Mouse (Mus musculus) splenic B cell, adult 2 months (primary cell): ENCODE data around the gene Ephb2.

ENCODE experiments used
- DNase-seq: peaks from one replicate; pipeline ENCODE4 v3.0.0-alpha.2; 2011; ENCODE audit warnings: low read depth, low spot score
- H3K27me3 ChIP-seq: 2 replicates; pipeline ENCODE4 v1.6.1; 2012; ENCODE audit warnings: mild to moderate bottlenecking, low read length, moderate library complexity, mixed read lengths; ENCODE audit not compliant: control insufficient read depth, poor library complexity, insufficient read depth, severe bottlenecking
- H3K36me3 ChIP-seq: 2 replicates; pipeline ENCODE4 v1.6.1; 2012; ENCODE audit warnings: mild to moderate bottlenecking, low read length, moderate library complexity, mixed read lengths; ENCODE audit not compliant: control insufficient read depth, poor library complexity, insufficient read depth, severe bottlenecking

Ephb2 gene

DNA sequence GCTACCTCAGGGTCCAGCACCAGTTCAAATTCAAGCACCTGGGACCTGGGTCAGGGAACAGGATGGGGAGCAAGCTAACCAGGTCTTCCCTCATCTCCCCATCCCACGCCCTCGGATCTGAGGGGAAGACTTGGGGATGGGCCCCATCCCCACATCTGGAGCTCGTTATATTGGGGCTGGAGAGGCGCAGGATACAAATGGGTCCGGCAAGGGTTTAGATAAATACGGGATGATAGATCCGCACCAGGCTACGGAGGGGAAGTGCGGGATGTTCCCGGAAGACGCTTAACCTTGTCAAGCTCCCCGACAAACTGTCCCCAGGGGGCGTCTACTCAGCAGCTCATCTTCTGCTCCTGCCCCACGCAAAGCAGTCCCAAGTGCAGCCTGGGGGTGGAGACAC lies 35.4 kb downstream of the Ephb2 start:
- H3K27me3 ChIP-seq = no peaks in the 10 kb centered on the region
- no peak for DNase-seq

DNA sequence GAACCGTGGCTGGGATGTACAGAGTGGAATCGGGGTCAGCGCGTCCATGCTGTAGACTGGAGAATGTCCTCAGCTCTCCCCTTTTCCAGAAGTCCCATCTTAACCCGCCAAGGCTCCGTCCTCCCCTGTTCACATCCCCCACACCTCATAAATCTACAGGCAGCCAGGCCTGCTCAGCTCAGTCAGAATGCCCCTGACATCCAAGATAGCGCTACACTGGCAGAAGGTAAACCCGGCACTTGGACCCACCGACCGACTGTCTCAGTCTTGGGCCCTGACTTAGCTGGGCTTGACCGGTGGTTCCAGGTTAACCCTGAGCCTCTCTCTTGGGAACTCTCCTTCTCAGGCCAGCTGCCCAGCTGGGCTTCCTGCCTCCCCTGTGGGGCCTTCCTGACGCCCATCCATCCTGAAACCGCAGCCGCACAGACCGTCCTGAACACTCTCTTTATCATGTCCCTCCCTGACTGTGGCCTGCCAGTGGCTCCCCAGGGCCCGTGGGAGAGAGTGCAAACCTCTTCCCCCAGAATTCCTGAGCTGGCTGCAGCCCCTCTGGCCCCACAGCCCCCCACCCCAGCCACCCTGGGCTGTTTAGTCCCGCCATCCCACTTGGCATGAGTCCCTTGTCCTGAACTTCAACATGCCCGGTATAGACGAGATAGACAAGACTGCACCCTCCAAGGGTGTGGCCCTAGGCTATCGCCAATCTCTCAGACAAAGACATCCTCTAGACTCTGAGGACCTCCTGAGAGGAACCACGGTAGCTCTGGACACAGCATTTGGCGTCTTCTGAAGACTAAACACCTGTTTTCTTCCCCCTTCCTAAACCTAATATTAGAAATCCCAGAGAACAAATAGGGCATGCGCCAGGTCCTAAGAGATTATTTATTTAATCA lies 37.9 kb downstream of the Ephb2 start:
- no peaks in the 10 kb centered on the region for H3K27me3 ChIP-seq
- H3K36me3 ChIP-seq = no peaks in the 10 kb centered on the region
- no peak for DNase-seq

More for the DNA sequence above, 35.4 kb downstream of the Ephb2 start:
- H3K36me3 ChIP-seq = no peaks in the 10 kb centered on the region

DNA sequence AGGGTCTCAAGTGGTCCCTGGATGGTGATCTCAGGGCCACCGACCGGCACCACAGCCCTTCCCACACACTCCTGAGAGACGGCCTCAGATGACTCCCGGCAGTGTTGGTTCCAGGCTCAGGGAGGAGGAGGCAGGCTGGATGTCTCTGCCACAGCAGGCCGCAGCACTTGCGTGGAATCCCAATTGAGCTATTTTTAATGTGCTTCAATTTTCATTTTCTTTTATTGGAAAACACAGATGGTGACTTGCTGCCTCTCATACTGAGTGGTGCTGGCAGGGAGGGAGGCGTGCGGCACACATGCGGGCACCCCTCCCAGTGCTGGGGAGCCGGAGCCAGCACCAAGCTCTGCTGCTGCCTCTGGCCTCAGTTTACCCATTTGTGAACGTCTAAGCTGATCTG lies 42.5 kb downstream of the Ephb2 start:
- DNase-seq = no peak
- H3K36me3 ChIP-seq = no peaks in the 10 kb centered on the region
- H3K27me3 ChIP-seq = no peaks in the 10 kb centered on the region

DNA sequence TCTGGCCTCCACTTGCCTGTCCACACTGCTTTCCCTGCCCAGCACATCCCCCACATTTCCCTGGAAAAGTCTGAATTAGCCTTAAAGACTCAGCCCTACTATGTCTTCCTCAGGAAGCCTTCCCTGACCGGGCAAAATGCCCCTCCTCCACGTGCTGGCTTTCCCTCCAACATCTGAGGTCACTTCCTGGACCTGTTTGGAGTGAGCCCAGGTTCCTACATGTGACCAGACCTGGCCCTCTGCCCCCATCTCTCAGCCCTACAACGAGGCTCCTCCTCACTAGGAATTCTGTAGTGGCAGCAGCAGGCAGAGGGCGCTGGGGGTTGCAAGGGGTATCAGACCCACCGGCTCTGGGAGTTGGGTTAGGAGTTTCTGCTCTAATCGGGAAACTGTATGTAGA lies 46.0 kb downstream of the Ephb2 start:
- no peak for DNase-seq
- Histone ChIP-seq H3K36me3 (no peaks in the 10 kb centered on the region), H3K27me3 (no peaks in the 10 kb centered on the region)

DNA sequence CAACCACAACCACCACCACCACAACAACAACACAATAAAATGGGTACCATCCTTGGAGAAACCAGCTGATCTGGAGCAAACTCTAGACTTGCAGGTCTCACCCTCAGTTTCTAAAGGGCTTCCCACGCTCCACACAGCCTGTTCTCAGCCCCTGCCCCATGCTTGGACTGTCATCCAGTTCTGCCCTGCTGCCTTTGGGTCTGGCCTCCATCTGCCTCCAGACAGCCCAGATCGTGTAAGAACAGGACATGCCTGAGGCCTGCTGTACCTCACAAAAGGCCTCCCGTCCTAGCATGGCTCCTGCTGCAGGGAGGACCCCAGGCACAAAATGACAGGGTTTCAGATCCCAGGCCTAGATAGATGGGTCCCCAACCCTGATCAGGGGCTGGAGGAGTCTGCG lies 48.4 kb downstream of the Ephb2 start:
- no peak for DNase-seq

DNA sequence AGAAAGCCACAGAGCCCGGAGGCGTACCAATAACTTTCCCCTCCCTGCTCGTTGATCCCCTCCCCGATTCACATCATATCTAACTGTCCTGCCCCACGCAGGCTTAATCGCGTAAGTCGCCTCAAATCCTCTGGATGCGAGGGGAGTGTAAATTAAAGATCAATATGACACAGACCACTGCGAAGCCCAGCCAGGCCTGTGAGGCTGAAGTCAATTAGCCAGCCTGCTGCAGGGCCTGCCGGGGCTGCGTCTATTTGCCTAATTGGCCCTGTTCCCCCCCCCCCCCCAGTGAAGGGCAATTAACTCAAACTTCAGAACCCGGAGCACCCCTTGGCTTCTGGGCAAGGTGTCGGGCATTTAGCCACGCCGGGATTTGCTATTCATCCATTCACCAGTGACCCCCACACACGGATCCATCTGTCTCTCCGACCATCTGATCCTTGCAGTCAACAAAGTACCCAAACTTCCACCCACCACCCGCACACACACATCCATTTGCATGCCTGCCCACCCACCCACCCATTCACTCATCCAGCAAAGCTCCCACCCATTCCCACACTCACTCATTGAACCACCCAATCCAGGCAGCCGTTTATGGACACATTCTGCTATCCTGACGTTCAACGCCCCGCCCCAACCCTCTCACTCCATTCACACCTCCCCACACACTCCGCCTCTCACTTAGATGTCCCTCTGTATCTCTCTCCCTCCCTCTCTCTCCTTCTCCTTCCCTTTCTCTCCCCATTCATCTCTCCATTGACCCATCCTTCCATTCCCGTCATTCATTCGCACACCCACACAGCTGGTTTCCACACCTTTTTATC lies 49.1 kb downstream of the Ephb2 start:
- Histone ChIP-seq H3K27me3 (no peaks in the 10 kb centered on the region), H3K36me3 (no peaks in the 10 kb centered on the region)
- DNase-seq = no peak

More for the DNA sequence above, 48.4 kb downstream of the Ephb2 start:
- H3K27me3 ChIP-seq = no peaks in the 10 kb centered on the region
- no peaks in the 10 kb centered on the region for H3K36me3 ChIP-seq

DNA sequence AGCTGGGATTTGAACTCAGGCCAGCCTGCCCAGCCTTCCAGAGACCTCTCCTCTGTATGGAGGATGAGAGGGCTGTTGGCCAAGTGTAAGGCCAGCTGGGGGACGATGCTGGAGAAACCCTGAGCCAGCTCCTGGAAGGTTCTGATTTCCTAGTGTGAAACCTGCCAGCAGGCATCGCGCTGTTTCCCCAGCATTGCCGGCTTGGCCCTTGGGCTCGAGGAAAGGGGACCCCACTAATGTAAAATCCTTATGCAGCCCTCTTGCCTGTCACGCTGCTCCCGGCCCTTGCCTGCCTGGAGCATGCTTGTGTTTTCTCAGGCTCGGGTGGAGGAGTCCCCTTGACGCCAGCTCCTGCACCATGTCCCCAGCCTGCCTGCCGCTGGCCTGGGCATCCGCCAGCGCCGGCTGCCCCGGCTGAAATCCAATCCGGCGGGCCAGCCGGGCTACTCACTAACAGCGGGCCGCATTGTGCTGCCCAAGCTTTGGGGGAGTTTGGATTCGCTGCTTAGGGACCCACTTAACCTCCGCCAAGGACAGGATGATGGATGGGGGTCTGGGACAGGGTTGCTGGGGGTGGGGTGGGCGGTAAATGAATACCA lies 52.1 kb downstream of the Ephb2 start:
- DNase-seq = no peak
- Histone ChIP-seq H3K36me3 (no peaks in the 10 kb centered on the region), H3K27me3 (no peaks in the 10 kb centered on the region)

DNA sequence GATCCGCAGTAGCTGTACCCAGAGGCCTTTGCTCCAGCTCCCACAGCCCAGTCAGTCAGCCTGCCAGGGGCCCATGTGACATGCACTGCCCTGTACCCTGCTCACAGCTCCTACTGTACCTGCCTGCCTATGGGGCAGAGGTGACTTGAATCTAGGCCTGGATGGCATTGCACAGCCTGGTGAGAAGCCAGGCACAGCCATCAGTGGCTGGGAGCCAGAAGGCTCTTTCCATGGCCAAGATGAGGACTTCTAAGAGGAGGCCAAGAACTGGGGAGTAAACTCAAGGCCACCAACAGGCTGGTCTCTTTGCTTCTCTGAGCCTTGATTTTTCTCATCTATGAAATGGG lies 53.2 kb downstream of the Ephb2 start:
- no peak for DNase-seq
- Histone ChIP-seq H3K36me3 (no peaks in the 10 kb centered on the region), H3K27me3 (no peaks in the 10 kb centered on the region)

DNA sequence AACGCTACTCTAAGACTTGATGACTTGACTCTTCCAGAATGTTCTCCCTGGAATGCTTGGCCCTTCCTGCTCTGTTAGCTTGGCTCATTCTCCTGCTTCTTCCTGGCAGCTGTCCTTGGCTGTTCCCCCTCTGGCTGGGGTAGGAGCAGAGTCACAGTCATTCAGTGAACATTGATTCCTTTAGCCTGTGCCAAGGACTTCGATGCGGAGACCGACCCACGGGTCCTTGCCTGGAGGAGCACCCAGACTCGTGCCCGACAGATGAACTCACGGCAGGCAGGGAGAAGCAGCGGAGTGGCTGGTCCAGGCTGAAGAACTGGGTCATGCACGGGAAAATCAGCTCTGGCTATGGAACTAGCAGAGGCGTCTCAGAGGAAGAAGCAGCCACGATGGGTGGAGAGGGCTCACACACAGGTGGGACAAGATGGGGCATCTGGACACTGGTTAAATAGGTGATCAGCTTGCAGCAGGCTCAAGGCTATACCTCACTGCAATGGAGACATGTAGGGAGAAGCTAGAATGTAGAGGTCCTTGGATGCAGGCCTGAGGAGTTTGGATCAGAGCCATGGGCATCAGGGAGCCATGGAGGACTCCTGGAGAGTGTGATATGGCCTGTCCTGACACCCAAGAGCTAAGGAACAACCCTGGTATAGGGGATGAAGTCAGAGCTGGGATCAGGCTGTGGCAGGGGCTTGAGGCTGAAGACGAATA lies 53.8 kb downstream of the Ephb2 start:
- Histone ChIP-seq H3K36me3 (no peaks in the 10 kb centered on the region), H3K27me3 (no peaks in the 10 kb centered on the region)
- DNase-seq = no peak

DNA sequence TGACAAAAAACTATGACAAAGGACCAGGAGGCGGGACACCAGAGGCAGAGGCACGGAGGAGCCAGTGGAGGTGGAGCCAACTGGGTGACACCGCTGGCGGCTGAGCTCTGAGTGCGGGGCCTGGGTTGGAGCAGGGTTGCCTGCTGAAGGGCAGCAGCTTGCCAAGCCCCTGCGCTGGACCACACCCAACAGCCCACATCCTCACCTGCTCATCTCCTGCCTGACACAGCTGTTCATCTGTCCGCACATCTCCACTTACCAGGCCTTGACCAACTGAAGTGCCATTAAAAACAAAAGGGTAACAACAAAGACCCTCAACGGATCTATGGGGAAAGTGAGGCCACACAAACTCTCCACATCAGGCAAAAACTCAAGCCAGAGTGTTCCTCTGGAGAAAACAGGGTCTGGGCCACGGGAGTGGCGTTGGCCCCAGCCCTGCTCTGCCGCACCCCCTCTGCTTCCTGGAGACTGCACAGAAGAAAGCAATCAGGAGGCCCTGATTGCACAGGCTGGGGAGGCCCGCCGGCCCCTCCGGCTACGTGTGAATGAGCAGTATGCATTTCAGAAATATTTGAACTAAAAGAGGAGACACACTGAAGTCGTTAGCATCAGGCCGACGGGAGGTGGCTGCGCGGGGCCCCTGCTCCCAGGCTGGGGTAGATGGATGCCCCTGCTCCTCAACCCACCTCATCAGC lies 55.4 kb downstream of the Ephb2 start:
- DNase-seq = no peak
- Histone ChIP-seq H3K36me3 (no peaks in the 10 kb centered on the region), H3K27me3 (no peaks in the 10 kb centered on the region)

DNA sequence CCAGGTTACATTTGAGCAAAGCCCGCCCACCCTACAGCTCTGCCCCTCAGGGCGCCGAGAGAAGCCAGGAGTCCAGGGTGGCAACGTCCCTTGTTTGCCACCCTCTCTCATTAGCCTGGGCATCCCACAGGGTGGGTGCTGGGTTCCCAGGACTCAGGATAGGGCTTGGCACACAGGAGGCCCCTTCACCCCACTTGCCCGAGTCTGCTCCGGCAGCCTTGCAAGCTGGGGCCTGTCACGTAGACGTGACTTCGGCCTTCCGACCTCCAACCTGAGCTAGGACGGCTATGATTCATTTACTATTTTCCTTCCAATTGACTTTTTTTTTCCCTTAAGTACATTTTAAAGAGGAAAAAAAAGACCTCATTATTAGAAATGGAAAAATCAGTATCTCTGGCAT lies 56.6 kb downstream of the Ephb2 start:
- DNase-seq = no peak
- H3K36me3 ChIP-seq = no peaks in the 10 kb centered on the region
- no peaks in the 10 kb centered on the region for H3K27me3 ChIP-seq

DNA sequence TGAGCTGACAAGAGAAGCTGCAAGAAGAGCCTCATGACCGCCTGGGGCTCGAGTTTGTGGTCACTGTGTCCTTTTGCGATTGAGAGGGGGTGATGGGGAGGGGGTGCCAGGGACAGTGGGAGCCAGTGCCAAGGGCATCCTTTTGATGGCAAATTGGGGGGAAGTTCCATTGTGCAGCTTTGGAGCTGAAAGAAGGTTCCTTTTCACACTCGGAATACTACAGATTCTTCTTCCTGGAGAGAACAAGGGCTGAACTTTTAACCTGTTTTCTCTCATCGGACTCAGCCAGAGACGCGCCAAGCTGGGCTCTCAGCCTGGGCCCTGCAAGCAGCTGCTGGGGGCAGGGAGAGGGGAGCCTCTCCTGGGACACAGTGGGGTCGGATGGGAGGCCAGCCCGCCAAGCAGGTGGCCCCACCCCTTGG lies 59.3 kb downstream of the Ephb2 start:
- Histone ChIP-seq H3K36me3 (no peaks in the 10 kb centered on the region), H3K27me3 (no peaks in the 10 kb centered on the region)
- no peak for DNase-seq

DNA sequence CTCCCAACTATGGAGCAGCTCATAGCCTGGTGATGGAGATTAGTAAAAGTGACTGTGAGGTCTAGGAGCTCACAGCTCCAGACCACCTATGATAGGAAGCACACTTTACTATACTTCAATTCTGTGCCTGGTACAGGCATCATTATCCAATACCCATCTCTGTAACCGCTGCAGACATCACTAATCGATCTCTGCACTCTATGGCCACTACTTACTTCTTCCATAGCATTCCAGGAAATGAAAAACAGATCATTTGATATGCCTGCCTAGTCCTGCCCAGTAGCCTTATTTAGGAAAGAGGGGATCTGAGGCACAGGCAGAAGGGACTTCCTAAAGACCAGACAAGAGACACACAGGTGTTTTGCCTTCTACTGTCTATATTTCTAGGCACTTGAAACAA lies 59.9 kb downstream of the Ephb2 start:
- H3K36me3 ChIP-seq = no peaks in the 10 kb centered on the region
- no peak for DNase-seq
- H3K27me3 ChIP-seq = no peaks in the 10 kb centered on the region

DNA sequence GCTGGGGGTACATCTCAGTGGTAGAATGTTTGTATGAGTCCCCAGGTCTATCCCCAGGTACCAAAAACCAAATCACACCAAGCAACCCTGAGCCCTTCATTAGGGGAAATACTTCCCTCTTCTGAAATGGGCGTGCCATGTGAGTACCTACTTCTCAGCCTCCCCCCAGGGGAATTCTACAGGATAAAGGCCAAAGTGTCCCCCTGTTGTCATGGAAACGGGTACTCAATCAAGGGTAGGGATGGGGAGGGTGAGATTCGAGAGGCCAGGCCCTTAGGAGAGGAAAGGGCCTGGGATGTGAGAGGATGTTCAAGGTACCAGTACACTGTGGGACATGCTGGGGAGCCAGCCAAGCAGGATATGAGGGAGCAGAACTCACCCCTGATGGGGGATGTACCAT lies 61.6 kb downstream of the Ephb2 start:
- no peaks in the 10 kb centered on the region for H3K27me3 ChIP-seq
- no peak for DNase-seq
- no peaks in the 10 kb centered on the region for H3K36me3 ChIP-seq
